10 mouse cellular contexts compared by ENCODE assay signal in the genomic region with DNA sequence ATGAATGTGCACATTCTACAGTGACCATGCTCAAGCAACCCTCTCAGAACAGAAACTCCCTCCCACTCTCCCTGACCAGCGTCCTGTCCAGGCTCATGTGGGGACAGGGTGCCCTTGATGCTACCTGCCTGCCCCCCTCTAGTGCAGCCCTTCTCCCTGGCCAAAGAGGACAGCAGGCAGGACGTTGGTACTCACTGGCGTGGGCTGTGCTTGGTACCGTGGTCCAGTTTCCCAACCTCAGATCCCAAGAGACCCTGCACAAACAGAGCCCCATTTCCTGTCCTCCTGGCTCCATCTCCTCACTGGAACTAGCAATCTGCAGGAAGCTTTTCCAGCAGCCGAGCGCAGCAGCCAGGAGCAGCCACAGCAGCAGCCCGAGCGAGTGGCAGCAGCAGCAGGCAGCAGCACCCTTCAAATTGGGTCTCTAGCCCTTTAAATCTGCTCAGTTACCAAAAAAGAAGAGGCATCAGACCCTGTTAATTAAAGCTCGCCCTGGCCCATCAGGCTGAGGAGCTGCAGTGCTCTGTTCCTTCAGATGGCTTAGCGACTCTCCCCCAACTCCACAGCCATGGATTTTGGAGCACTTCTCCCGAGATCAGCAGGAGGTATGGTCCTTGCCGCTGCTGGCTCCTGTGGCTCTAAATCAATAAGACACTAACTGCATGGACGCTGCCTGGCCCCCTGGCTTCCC. TPM values are rescaled to one million over a fixed set of nuclear protein-coding genes. Genes with fewer than 3 reads are reported as not detected.
DNase-seq lines count a peak whose midpoint lies in the region; ATAC-seq lines count a peak whose summit lies in the region.
"Had no signal": no experiment of that assay in that cellular context is flagged by ENCODE, and none has a peak within 500 bp of the region (broad histone marks: within the 10 kb centered on the region; RNA-seq: fewer than 3 reads in every experiment).

A gene (minus strand): TSS at position 410 of the 691 bp plus-strand sequence.

- H3K4me3 ChIP-seq in liver, embryonic 11.5 days (ENCODE audit: low read depth, low read length): no peak within 1 kb of the TSS
- no peak within 1 kb of the TSS for H3K4me3 ChIP-seq in limb, embryonic 11.5 days (ENCODE audit: low read depth, low read length)
- H3K4me3 ChIP-seq: liver, embryonic 13.5 days had no signal

- no peaks in the 10 kb centered on the region for H3K27me3 ChIP-seq in liver, embryonic 11.5 days (replicated peaks; ENCODE audit: control insufficient read depth, insufficient read depth, low read length)
- no peaks in the 10 kb centered on the region for H3K27me3 ChIP-seq in limb, embryonic 11.5 days (ENCODE audit: control insufficient read depth, insufficient read depth, low read length)
- H3K27me3 ChIP-seq: liver, embryonic 13.5 days had no signal

- H3K4me1 ChIP-seq in liver, embryonic 11.5 days (replicated peaks; ENCODE audit: control insufficient read depth, insufficient read depth, low read length): no peaks in the 10 kb centered on the region
- H3K4me1 ChIP-seq in limb, embryonic 11.5 days (ENCODE audit: control insufficient read depth, insufficient read depth, low read length): 0 out of 2 replicates have a peak, but pooled peaks cover 7% of the 10 kb centered on the region
- H3K4me1 ChIP-seq: liver, embryonic 13.5 days had no signal

- no peak within 1 kb of the TSS for H3K9ac ChIP-seq in liver, embryonic 11.5 days (ENCODE audit: low read depth, low read length)
- no peak within 1 kb of the TSS for H3K9ac ChIP-seq in limb, embryonic 11.5 days (ENCODE audit: low read length)
- H3K9ac ChIP-seq: liver, embryonic 13.5 days had no signal

- H3K36me3 ChIP-seq in liver, embryonic 11.5 days (ENCODE audit: control insufficient read depth, insufficient read depth, low read length): no peaks in the 10 kb centered on the region
- no peaks in the 10 kb centered on the region for H3K36me3 ChIP-seq in limb, embryonic 11.5 days (ENCODE audit: control insufficient read depth, insufficient read depth, low read length)
- H3K36me3 ChIP-seq: liver, embryonic 13.5 days had no signal

- WGBS in liver, embryonic 11.5 days: 19% methylated on average over 13 of the region's 13 CpGs
- 15% methylated on average over 13 of the region's 13 CpGs for WGBS in limb, embryonic 11.5 days

- H3K27ac ChIP-seq in liver, embryonic 11.5 days (ENCODE audit: low read depth, low read length): no peak within 1 kb of the TSS
- no peak within 1 kb of the TSS for H3K27ac ChIP-seq in limb, embryonic 11.5 days (replicated peaks; ENCODE audit: low read depth, low read length)
- H3K27ac ChIP-seq: liver, embryonic 13.5 days had no signal

- no peak for DNase-seq in cerebellum, adult 9-10 months
- DNase-seq in liver, embryonic 11.5 days (ENCODE audit: low spot score): no peak
- no peak for DNase-seq in liver
- peak; percentile 28 for DNase-seq in limb, embryonic 11.5 days (ENCODE audit: low spot score)
- DNase-seq in right cerebral cortex, postnatal 25 days: peak; percentile 44
- no peak for DNase-seq in spleen, adult 12 weeks (ENCODE audit: low spot score)
- DNase-seq in spleen, postnatal 14 days (ENCODE audit: low spot score in 2 of 2): no peak
- DNase-seq: liver, embryonic 13.5 days had no signal

- H3K9me3 ChIP-seq in liver, embryonic 11.5 days (ENCODE audit: control insufficient read depth, low read length): peaks cover under 1% of the 10 kb centered on the region; the same call in 1 of the 2 replicates
- H3K9me3 ChIP-seq in limb, embryonic 11.5 days (ENCODE audit: control insufficient read depth, low read length): no peaks in the 10 kb centered on the region
- H3K9me3 ChIP-seq: liver, embryonic 13.5 days had no signal

- H3K4me2 ChIP-seq in liver, embryonic 11.5 days: peak within 1 kb of the TSS; percentile 27
- H3K4me2 ChIP-seq in limb, embryonic 11.5 days (ENCODE audit: low read depth, severe bottlenecking): peak within 1 kb of the TSS; percentile 30; the same call in 1 of the 2 replicates
- H3K4me2 ChIP-seq: liver, embryonic 13.5 days had no signal

- ATAC-seq in cerebellum, adult (ENCODE audit: insufficient number of reproducible peaks, low FRiP score, low TSS enrichment): peak; percentile 59; the same call in 1 of the 2 replicates
- ATAC-seq in liver, embryonic 11.5 days (replicated peaks; ENCODE audit: low FRiP score): no peak
- ATAC-seq in limb, embryonic 11.5 days (ENCODE audit: insufficient number of reproducible peaks, low FRiP score, low TSS enrichment, low read depth): no peak

RNA-seq across cellular contexts. Expression of the gene that starts here (rescaled TPM):
- not detected in 2 replicates for polyA plus RNA-seq in liver, embryonic 11.5 days (2014; fragmentation: Nextera tagmentation; extraction: Ambion mirVana)
- polyA plus RNA-seq in limb, embryonic 11.5 days (2014; fragmentation: Nextera tagmentation; extraction: Ambion mirVana): not detected in 2 replicates
- polyA plus RNA-seq: liver, embryonic 13.5 days; stomach, embryonic 16.5 days had no signal

Comparison
In these comparisons a context has a peak if more than half of its experiments do, and no peak if none do; other contexts are left out.
1. Peak in DNase-seq and H3K4me2 ChIP-seq in limb, embryonic 11.5 days; RNA of the gene not detected or under 1 TPM.